ENCODE assay signal across 25 mouse cellular contexts in the genomic region with DNA sequence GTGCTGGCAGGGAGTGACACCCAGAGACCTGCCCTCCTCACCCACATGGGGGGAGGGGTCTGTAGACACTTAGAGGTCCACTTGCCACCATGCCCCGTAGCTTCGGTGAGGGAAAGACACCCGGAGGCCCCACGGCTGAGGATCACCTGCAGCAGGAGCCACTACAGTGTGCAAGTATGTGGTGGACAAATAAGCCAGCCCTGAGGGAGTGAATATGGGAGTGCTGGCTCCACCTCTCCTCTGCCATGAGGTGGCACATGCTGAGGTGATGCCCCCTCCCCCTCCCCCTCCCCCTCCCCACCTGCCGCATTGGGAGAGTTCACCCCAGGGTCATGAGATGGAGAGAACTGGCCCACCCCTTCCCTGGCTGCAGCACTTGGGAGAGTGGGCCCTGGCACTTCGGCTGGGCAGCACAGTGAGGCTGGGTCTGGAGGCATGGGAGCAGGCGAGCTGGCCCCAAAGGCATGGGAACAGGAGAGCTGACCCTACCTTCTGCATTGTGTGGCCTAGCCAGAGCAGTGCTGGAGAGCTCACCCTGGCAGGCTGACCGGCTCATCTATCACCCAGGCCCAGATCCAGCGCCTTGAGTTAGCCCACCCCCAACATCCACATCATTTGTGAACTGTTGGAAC. TPM values are rescaled to one million over a fixed set of nuclear protein-coding genes. Genes with fewer than 3 reads are reported as not detected.
DNase-seq lines count a peak whose midpoint lies in the region; ATAC-seq and TF ChIP-seq lines count a peak whose summit lies in the region.
"Had no signal": no experiment of that assay in that cellular context is flagged by ENCODE, and none has a peak within 500 bp of the region (broad histone marks: within the 10 kb centered on the region; RNA-seq: fewer than 3 reads in every experiment).

No protein-coding gene starts in this region.

- H3K4me3 ChIP-seq in heart, embryonic 12.5 days = no peak overlapping the region
- no peak overlapping the region for H3K4me3 ChIP-seq in kidney, postnatal 0 days (replicated peaks; ENCODE audit: low read depth, low read length)
- no peak overlapping the region for H3K4me3 ChIP-seq in kidney, adult 2 months (ENCODE audit: insufficient read depth, low read depth, low read length)
- H3K4me3 ChIP-seq in lung, embryonic 15.5 days = no peak overlapping the region
- H3K4me3 ChIP-seq in lung, adult 2 months (replicated peaks; ENCODE audit: extremely low read depth, low read depth, low read length) = no peak overlapping the region
- no peak overlapping the region for H3K4me3 ChIP-seq in stomach, embryonic 14.5 days (ENCODE audit: low read depth, low read length)
- H3K4me3 ChIP-seq: embryonic facial prominence, embryonic 12.5 days; forebrain, embryonic 12.5 days; heart, embryonic 13.5 days; hindbrain, embryonic 13.5 days had no signal

- no peaks in the 10 kb centered on the region for H3K36me3 ChIP-seq in heart, embryonic 12.5 days
- H3K36me3 ChIP-seq in kidney, postnatal 0 days (ENCODE audit: insufficient read depth, low read length) = no peaks in the 10 kb centered on the region
- no peaks in the 10 kb centered on the region for H3K36me3 ChIP-seq in kidney, adult 2 months (ENCODE audit: control insufficient read depth, insufficient read depth, low read length)
- no peaks in the 10 kb centered on the region for H3K36me3 ChIP-seq in lung, embryonic 15.5 days
- no peaks in the 10 kb centered on the region for H3K36me3 ChIP-seq in stomach, embryonic 14.5 days (ENCODE audit: control insufficient read depth, insufficient read depth, low read length)
- H3K36me3 ChIP-seq: embryonic facial prominence, embryonic 12.5 days; forebrain, embryonic 12.5 days; heart, embryonic 13.5 days; hindbrain, embryonic 13.5 days had no signal

- no peak for TF ChIP-seq POLR2A in kidney, adult 2 months (IDR thresholded peaks at IDR 0.05; ENCODE audit: low read depth, low read length)
- TF ChIP-seq POLR2A in lung, adult 2 months (IDR thresholded peaks at IDR 0.05; ENCODE audit: borderline replicate concordance, extremely low read depth, low read depth, low read length) = no peak

- 67% methylated on average over 9 of the region's 9 CpGs for WGBS in heart, embryonic 12.5 days
- WGBS in kidney, postnatal 0 days = 82% methylated on average over 8 of the region's 9 CpGs
- WGBS in kidney, adult 2 months = 74% methylated on average over 9 of the region's 9 CpGs
- 49% methylated on average over 8 of the region's 9 CpGs for WGBS in lung, embryonic 15.5 days
- 60% methylated on average over 9 of the region's 9 CpGs for WGBS in lung, adult 2 months
- 70% methylated on average over 8 of the region's 9 CpGs for WGBS in stomach, embryonic 14.5 days

- no peaks in the 10 kb centered on the region for H3K9me3 ChIP-seq in heart, embryonic 12.5 days (replicated peaks)
- H3K9me3 ChIP-seq in kidney, postnatal 0 days (replicated peaks; ENCODE audit: low read length) = no peaks in the 10 kb centered on the region
- no peaks in the 10 kb centered on the region for H3K9me3 ChIP-seq in lung, embryonic 15.5 days
- no peaks in the 10 kb centered on the region for H3K9me3 ChIP-seq in stomach, embryonic 14.5 days (ENCODE audit: control insufficient read depth, low read depth, low read length)
- H3K9me3 ChIP-seq: embryonic facial prominence, embryonic 12.5 days; forebrain, embryonic 12.5 days; heart, embryonic 13.5 days; hindbrain, embryonic 13.5 days had no signal

- no peak overlapping the region for H3K9ac ChIP-seq in heart, embryonic 12.5 days
- H3K9ac ChIP-seq in kidney, postnatal 0 days (ENCODE audit: low read depth, low read length) = no peak overlapping the region
- H3K9ac ChIP-seq in lung, embryonic 15.5 days = no peak overlapping the region
- no peak overlapping the region for H3K9ac ChIP-seq in stomach, embryonic 14.5 days (replicated peaks; ENCODE audit: low read depth, low read length)
- H3K9ac ChIP-seq: embryonic facial prominence, embryonic 12.5 days; forebrain, embryonic 12.5 days; heart, embryonic 13.5 days; hindbrain, embryonic 13.5 days had no signal

- no peaks in the 10 kb centered on the region for H3K27me3 ChIP-seq in heart, embryonic 12.5 days (replicated peaks)
- no peaks in the 10 kb centered on the region for H3K27me3 ChIP-seq in kidney, postnatal 0 days (ENCODE audit: insufficient read depth, low read length)
- no peaks in the 10 kb centered on the region for H3K27me3 ChIP-seq in kidney, adult 2 months (replicated peaks; ENCODE audit: control insufficient read depth, insufficient read depth, low read length)
- H3K27me3 ChIP-seq in lung, embryonic 15.5 days = no peaks in the 10 kb centered on the region
- no peaks in the 10 kb centered on the region for H3K27me3 ChIP-seq in stomach, embryonic 14.5 days (ENCODE audit: control insufficient read depth, insufficient read depth, low read length)
- H3K27me3 ChIP-seq: embryonic facial prominence, embryonic 12.5 days; forebrain, embryonic 12.5 days; heart, embryonic 13.5 days; hindbrain, embryonic 13.5 days had no signal

- H3K27ac ChIP-seq in heart, embryonic 12.5 days (ENCODE audit: poor library complexity, severe bottlenecking) = no peak overlapping the region
- H3K27ac ChIP-seq in kidney, postnatal 0 days = no peak overlapping the region
- no peak overlapping the region for H3K27ac ChIP-seq in kidney, adult 2 months (ENCODE audit: insufficient read depth, low read depth, low read length)
- H3K27ac ChIP-seq in lung, embryonic 15.5 days = peak overlapping the region; percentile 44; the same call in 1 of the 2 replicates
- H3K27ac ChIP-seq in stomach, embryonic 14.5 days (ENCODE audit: low read length) = no peak overlapping the region
- H3K27ac ChIP-seq: embryonic facial prominence, embryonic 12.5 days; forebrain, embryonic 12.5 days; heart, embryonic 13.5 days; hindbrain, embryonic 13.5 days had no signal

- no peak for TF ChIP-seq CTCF in kidney, postnatal 0 days (IDR thresholded peaks at IDR 0.05; ENCODE audit: low read depth)
- no peak for TF ChIP-seq CTCF in kidney, adult 2 months (conservative IDR thresholded peaks at IDR 0.05; ENCODE audit: insufficient read depth, insufficient read length, low read depth, low read length)
- no peak for TF ChIP-seq CTCF in lung, adult 2 months (IDR thresholded peaks at IDR 0.05; ENCODE audit: insufficient read depth, low read length)

- no peaks in the 10 kb centered on the region for H3K4me1 ChIP-seq in heart, embryonic 12.5 days (replicated peaks)
- H3K4me1 ChIP-seq in kidney, postnatal 0 days (replicated peaks; ENCODE audit: insufficient read depth, low read length) = no peaks in the 10 kb centered on the region
- H3K4me1 ChIP-seq in kidney, adult 2 months (ENCODE audit: control insufficient read depth, insufficient read depth, low read length) = no peaks in the 10 kb centered on the region
- no peaks in the 10 kb centered on the region for H3K4me1 ChIP-seq in lung, embryonic 15.5 days
- H3K4me1 ChIP-seq in lung, adult 2 months (ENCODE audit: control insufficient read depth, insufficient read depth, low read length) = no peaks in the 10 kb centered on the region
- H3K4me1 ChIP-seq in stomach, embryonic 14.5 days (ENCODE audit: control insufficient read depth, insufficient read depth, low read length) = no peaks in the 10 kb centered on the region
- H3K4me1 ChIP-seq: embryonic facial prominence, embryonic 12.5 days; forebrain, embryonic 12.5 days; heart, embryonic 13.5 days; hindbrain, embryonic 13.5 days had no signal

- intact Hi-C loops in left cerebral cortex, postnatal 10 days (cut with DNase I) = no loop called here

- DNase-seq in heart, adult 11 months = no peak
- DNase-seq in kidney, postnatal 0 days (ENCODE audit: low spot score) = no peak
- no peak for DNase-seq in kidney, adult 2 months
- DNase-seq in lung, adult 2 months = no peak
- DNase-seq in left cerebral cortex, postnatal 10 days (ENCODE audit: extremely low spot score in 1 of 2, low spot score in 2 of 2) = no peak
- DNase-seq: adrenal gland, postnatal 10 days; cerebellum, adult 11 months; cerebellum, adult 8-10 months; cerebellum, postnatal 14 days; embryo, embryonic 11 days; gastrocnemius, postnatal 14 days; heart, postnatal 10 days had no signal

- peak; percentile 42; the same call in 1 of the 2 replicates for ATAC-seq in heart, embryonic 12.5 days (ENCODE audit: insufficient number of reproducible peaks, low FRiP score)
- peak; percentile 40; the same call in 1 of the 2 replicates for ATAC-seq in kidney, postnatal 0 days (replicated peaks; ENCODE audit: low FRiP score, low read depth)
- ATAC-seq in lung, embryonic 15.5 days (ENCODE audit: borderline replicate concordance, extremely low read depth, low FRiP score, low TSS enrichment) = peak; percentile 84
- peak; percentile 53; the same call in 1 of the 2 replicates for ATAC-seq in stomach, embryonic 14.5 days (ENCODE audit: insufficient number of reproducible peaks, insufficient read depth, low FRiP score, low read depth)
- ATAC-seq: forebrain, embryonic 16.5 days had no signal

- no peak overlapping the region for H3K4me2 ChIP-seq in heart, embryonic 12.5 days
- H3K4me2 ChIP-seq in kidney, postnatal 0 days (ENCODE audit: low read length) = no peak overlapping the region
- H3K4me2 ChIP-seq in lung, embryonic 15.5 days = no peak overlapping the region
- H3K4me2 ChIP-seq in stomach, embryonic 14.5 days (replicated peaks; ENCODE audit: low read depth, low read length) = no peak overlapping the region
- H3K4me2 ChIP-seq: embryonic facial prominence, embryonic 12.5 days; forebrain, embryonic 12.5 days; heart, embryonic 13.5 days; hindbrain, embryonic 13.5 days had no signal

RNA-seq across cellular contexts. Expression of gene Scnn1b, which starts 16.2 kb away (rescaled TPM):
- not detected in 2 replicates for polyA plus RNA-seq in heart, embryonic 12.5 days (2016; fragmentation: Nextera tagmentation; extraction: Ambion mirVana)
- 74.1 and 82.9 TPM in 2 replicates for polyA plus RNA-seq in kidney, postnatal 0 days (2015; fragmentation: Nextera tagmentation; extraction: Ambion mirVana)
- 74.7 and 92.7 TPM in 2 replicates for polyA plus RNA-seq in kidney, adult 2 months (2012; rRNA removed)
- 6.8 and 8.0 TPM in 2 replicates for polyA plus RNA-seq in lung, embryonic 15.5 days (2015; fragmentation: Nextera tagmentation; extraction: Ambion mirVana)
- polyA plus RNA-seq in lung, adult 2 months (2012; rRNA removed) = 135 and 179 TPM in 2 replicates
- 0.42 and 0.51 TPM in 2 replicates for polyA plus RNA-seq in stomach, embryonic 14.5 days (2014; fragmentation: Nextera tagmentation; extraction: Ambion mirVana)
- not detected for total RNA-seq in left cerebral cortex, postnatal 10 days (2021)
- total RNA-seq: common myeloid progenitor, adult 5-6 weeks; heart, adult 8-10 months; heart, postnatal 10 days; hematopoietic stem cell, adult 5-6 weeks; MEL had no signal
- polyA plus RNA-seq: C2C12; hindbrain, embryonic 13.5 days had no signal
